Mouse (Mus musculus) midbrain, embryonic 14.5 days (tissue): ENCODE measurements around the gene Srl. TPM values are rescaled to one million over a fixed set of nuclear protein-coding genes. Genes with fewer than 3 reads are reported as not detected.
"Not testable (repeated sequence)": the region's sequence is repeated elsewhere in the genome, so short reads cannot be mapped to it uniquely, and the experiment has no call there.

ENCODE experiments used
- ATAC-seq: fragments of 200-750 bp; cut with Nextera tagmentation; 2 replicates; pipeline ENCODE4 v1.8.0; 2017; ENCODE audit warnings: moderate number of reproducible peaks, moderate library complexity; ENCODE audit not compliant: low FRiP score, low TSS enrichment
- DNase-seq: peaks from one replicate; pipeline ENCODE4 v3.0.0-alpha.2; 2015
- H3K27ac ChIP-seq: fragments of 300-500 bp; sonication (generic); replicated peaks from 2 replicates; pipeline ENCODE4 v1.5.1; 2014; ENCODE audit warnings: mild to moderate bottlenecking, low read depth, low read length, moderate library complexity
- H3K27me3 ChIP-seq: fragments of 300-500 bp; sonication (generic); 2 replicates; pipeline ENCODE4 v1.6.1; 2014; ENCODE audit warnings: low read length, control low read depth, mixed read lengths; ENCODE audit not compliant: control insufficient read depth, insufficient read depth
- H3K36me3 ChIP-seq: fragments of 300-500 bp; sonication (generic); 2 replicates; pipeline ENCODE4 v1.6.1; 2014; ENCODE audit warnings: low read length, control low read depth; ENCODE audit not compliant: control insufficient read depth, insufficient read depth
- H3K4me1 ChIP-seq: fragments of 300-500 bp; sonication (generic); 2 replicates; pipeline ENCODE4 v1.6.1; 2014; ENCODE audit warnings: mild to moderate bottlenecking, antibody characterized with exemption, low read length, control low read depth; ENCODE audit not compliant: control insufficient read depth, insufficient read depth
- H3K4me2 ChIP-seq: fragments of 300-500 bp; sonication (generic); 2 replicates; pipeline ENCODE4 v1.6.1; 2014; ENCODE audit warnings: mild to moderate bottlenecking, low read length, moderate library complexity
- H3K4me3 ChIP-seq: fragments of 300-500 bp; sonication (generic); replicated peaks from 2 replicates; pipeline ENCODE4 v1.5.1; 2014; ENCODE audit warnings: low read depth, low read length
- H3K9ac ChIP-seq: fragments of 300-500 bp; sonication (generic); replicated peaks from 2 replicates; pipeline ENCODE4 v1.6.1; 2014; ENCODE audit warnings: mild to moderate bottlenecking, low read length, moderate library complexity
- H3K9me3 ChIP-seq: fragments of 300-500 bp; sonication (generic); 2 replicates; pipeline ENCODE4 v1.6.1; 2016; ENCODE audit warnings: low read length, control low read depth, mixed read lengths; ENCODE audit not compliant: control insufficient read depth
- WGBS: fragments of 180-500 bp; shearing (Covaris S2); extraction: QIAGEN DNeasy Blood & Tissue Kit; methylation state at CpG from one replicate; pipeline ENCODE4 v1.1.7; 2014; 5-methylcytosine and 5-hydroxymethylcytosine counted together
- polyA plus RNA-seq: library from polyadenylated mRNA; unstranded; fragments of >200 nt; fragmentation: Nextera tagmentation; extraction: Ambion mirVana; gene quantifications from 2 replicates; pipeline ENCODE4 v1.2.1, GENCODE M21; 2014

Gene Srl
- 17.6 and 25.7 TPM in 2 replicates for polyA plus RNA-seq

- ATAC-seq: peak; percentile 97
- Histone ChIP-seq H3K36me3 (peaks cover 13% of the 10 kb centered on the region; the same call in 1 of the 2 replicates), H3K4me1 (peaks cover 4% of the 10 kb centered on the region; the same call in 1 of the 2 replicates), H3K4me3 (peak within 1 kb of the TSS; percentile 51), H3K9ac (peak within 1 kb of the TSS; percentile 50), H3K9me3 (no peaks in the 10 kb centered on the region), H3K27me3 (no peaks in the 10 kb centered on the region), H3K4me2 (peak within 1 kb of the TSS; percentile 57), H3K27ac (peak within 1 kb of the TSS; percentile 57; the same call in 1 of the 2 replicates)
- DNase-seq: peak; percentile 99
- 1% methylated on average over 43 of the region's 43 CpGs for WGBS
These were observed at the start of gene Srl for GRCm38 (mm10) chr16:4541501-4542198. Srl (minus strand) TSS chr16:4541816.

DNA sequence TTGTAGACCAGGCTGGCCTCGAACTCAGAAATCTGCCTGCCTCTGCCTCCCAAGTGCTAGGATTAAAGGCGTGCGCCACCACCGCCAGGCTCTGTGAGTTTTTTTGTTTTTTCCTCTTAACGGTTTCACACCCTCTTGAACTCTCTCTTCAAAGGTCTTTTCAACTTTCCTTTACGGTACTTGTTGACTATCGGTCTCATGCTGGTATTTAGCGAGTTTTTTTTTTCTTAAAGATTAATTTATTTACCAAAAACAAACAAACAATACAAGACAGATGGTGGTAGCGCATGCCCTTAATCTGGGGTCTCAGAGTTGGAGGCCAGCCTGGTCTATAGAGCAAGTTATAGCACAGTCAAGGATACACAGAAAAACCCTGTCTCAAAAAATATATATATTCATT, 48.6 kb upstream of the Srl start:
- Histone ChIP-seq H3K4me1 (peaks cover 16% of the 10 kb centered on the region), H3K9me3 (no peaks in the 10 kb centered on the region), H3K36me3 (peaks cover 5% of the 10 kb centered on the region; the same call in 1 of the 2 replicates), H3K27me3 (no peaks in the 10 kb centered on the region), H3K4me2 (no peak overlapping the region), H3K4me3 (no peak overlapping the region), H3K27ac (no peak overlapping the region), H3K9ac (no peak overlapping the region)
- WGBS: 97% methylated on average over 9 of the region's 9 CpGs
- ATAC-seq (no peak), DNase-seq (peak; percentile 74)

DNA sequence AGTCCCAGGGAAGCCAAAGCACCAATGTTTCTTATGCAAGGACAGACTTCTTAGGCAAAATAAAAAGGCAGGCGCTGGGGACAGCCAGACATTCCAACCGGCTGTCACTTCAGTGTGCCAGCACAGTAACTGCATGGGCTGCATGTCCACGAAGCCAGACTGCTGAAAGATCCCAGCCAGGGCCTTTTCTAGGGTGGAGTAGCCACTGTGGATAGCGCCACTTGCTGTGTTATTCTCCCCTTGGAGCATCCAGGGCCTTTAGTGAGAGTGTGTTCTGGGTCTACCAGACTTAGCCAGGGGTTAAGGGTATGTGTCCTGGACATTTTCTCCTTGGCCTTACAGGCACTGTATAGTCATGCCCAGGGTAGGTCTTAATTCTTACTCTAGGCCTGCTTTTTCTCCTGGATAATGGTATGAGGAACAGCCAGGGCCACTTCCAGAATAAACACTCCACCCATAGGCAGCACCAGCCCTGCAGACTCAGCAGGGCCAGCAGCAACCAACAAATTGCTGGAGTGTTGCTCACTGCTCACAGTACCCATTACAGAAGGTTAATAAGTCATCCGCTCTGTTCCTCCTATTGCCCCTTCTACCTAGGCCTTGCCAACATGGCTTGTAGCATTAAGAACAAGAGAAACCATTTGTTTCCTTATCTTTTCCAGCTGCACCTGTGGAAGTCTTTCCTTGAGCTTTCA, 46.0 kb upstream of the Srl start:
- H3K4me3 ChIP-seq: no peak overlapping the region
- H3K27me3 ChIP-seq: no peaks in the 10 kb centered on the region
- no peak overlapping the region for H3K9ac ChIP-seq
- peak overlapping the region; percentile 72 for H3K27ac ChIP-seq
- H3K36me3 ChIP-seq: peaks cover 5% of the 10 kb centered on the region; the same call in 1 of the 2 replicates
- no peak for ATAC-seq
- peaks cover 9% of the 10 kb centered on the region for H3K4me1 ChIP-seq
- H3K4me2 ChIP-seq: no peak overlapping the region
- 55% methylated on average over 5 of the region's 5 CpGs for WGBS
- no peaks in the 10 kb centered on the region for H3K9me3 ChIP-seq
- no peak for DNase-seq

DNA sequence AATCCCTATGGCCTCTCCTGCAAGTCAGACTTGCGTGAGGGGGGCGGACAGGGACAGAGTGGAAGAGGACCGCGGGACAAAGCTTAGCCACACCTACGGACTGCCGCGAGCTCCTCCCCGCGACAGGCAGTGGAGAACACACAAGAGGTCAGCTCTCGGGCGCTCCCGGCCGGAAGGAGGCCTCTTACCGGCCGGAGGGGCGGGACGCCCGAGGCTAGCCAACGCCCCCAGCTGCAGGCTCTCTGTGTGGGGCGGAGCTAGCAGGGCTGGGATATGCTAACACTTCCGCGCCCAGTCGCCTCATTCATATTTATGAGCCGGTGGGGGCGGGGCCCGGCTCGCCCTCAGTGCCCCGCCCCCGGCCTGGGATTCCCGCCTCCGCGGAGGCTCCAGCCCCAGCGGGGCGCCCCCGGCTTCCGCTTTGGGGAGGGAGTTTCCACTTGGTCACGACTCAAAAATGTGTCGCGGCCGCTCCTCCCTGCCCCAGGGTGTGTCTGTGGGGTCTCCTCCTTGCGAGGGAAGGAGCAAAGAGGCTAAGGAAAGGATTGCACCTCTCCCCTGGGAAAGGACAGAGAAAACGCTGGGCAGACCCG, 45.0 kb upstream of the Srl start:
- H3K4me3 ChIP-seq: peak overlapping the region; percentile 44
- ATAC-seq: peak; percentile 97

GRCm38 (mm10) chr16:4585642-4586530, 44.3 kb upstream of the Srl start:
- Histone ChIP-seq H3K4me2 (peak overlapping the region; percentile 72), H3K27ac (peak overlapping the region; percentile 72), H3K9ac (peak overlapping the region; percentile 50), H3K36me3 (peaks cover 3% of the 10 kb centered on the region; the same call in 1 of the 2 replicates), H3K27me3 (no peaks in the 10 kb centered on the region), H3K4me3 (peak overlapping the region; percentile 44), H3K9me3 (no peaks in the 10 kb centered on the region), H3K4me1 (peaks cover 5% of the 10 kb centered on the region; the same call in 1 of the 2 replicates)
- DNase-seq (no peak), ATAC-seq (peak; percentile 13; the same call in 1 of the 2 replicates)
- 9% methylated on average over 14 of the region's 14 CpGs for WGBS

More for the DNA sequence above, 45.0 kb upstream of the Srl start:
- peak overlapping the region; percentile 72 for H3K27ac ChIP-seq
- H3K27me3 ChIP-seq: no peaks in the 10 kb centered on the region
- H3K4me2 ChIP-seq: peak overlapping the region; percentile 72
- peaks cover 5% of the 10 kb centered on the region; the same call in 1 of the 2 replicates for H3K4me1 ChIP-seq
- under 1% methylated on average over 43 of the region's 43 CpGs for WGBS
- peak; percentile 96 for DNase-seq
- no peaks in the 10 kb centered on the region for H3K9me3 ChIP-seq
- H3K36me3 ChIP-seq: peaks cover 5% of the 10 kb centered on the region; the same call in 1 of the 2 replicates
- H3K9ac ChIP-seq: peak overlapping the region; percentile 50

DNA sequence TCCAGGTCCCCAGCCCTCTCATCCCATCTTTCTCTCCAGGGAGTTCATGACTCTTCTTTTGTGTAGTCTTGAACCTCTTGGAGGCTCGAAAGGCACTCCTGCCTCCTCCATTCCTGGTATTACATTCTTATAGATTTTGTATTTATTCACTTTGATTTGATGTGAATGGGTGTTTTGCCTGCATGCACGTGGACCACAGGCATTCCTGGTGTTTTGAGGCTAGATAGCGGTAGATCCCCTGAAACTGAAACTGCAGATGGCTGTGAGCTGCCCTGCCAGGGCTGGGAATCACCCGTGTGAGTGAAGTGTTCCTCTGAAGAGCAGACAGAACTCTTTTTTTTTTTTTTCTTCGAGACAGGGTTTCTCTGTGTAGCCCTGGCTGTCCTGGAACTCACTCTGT, 42.8 kb upstream of the Srl start:
- no peaks in the 10 kb centered on the region for H3K9me3 ChIP-seq
- DNase-seq (no peak), ATAC-seq (no peak)
- no peak overlapping the region for H3K4me2 ChIP-seq
- no peaks in the 10 kb centered on the region for H3K36me3 ChIP-seq
- peaks cover 5% of the 10 kb centered on the region; the same call in 1 of the 2 replicates for H3K4me1 ChIP-seq
- 78% methylated on average over 5 of the region's 5 CpGs for WGBS
- H3K4me3 ChIP-seq: no peak overlapping the region
- no peaks in the 10 kb centered on the region for H3K27me3 ChIP-seq
- H3K9ac ChIP-seq: no peak overlapping the region
- H3K27ac ChIP-seq: no peak overlapping the region

DNA sequence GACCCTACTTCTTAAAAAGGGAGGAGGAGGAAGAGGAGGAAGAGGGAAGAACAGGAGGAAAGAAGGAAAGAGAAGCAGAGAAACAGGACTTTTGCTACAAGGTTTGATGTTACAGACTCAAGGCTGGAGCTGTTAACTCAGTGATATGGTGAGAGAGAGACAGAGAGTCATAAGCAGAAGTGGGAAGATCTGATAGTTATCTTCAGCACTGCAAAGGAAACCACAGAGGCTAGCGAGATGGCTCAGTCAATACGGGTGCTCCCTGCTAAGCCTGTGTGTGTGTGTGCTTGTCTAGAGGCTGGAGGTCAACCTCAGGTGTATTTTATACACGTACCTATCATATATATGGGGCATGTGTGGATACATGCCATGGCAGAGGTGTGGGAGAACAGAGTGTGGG, 42.2 kb upstream of the Srl start:
- ATAC-seq (no peak), DNase-seq (no peak)
- H3K4me3 ChIP-seq: no peak overlapping the region
- H3K4me2 ChIP-seq: no peak overlapping the region
- H3K27ac ChIP-seq: no peak overlapping the region
- H3K36me3 ChIP-seq: no peaks in the 10 kb centered on the region
- WGBS: 81% methylated on average over 3 of the region's 3 CpGs
- H3K9ac ChIP-seq: no peak overlapping the region
- H3K4me1 ChIP-seq: peaks cover 5% of the 10 kb centered on the region; the same call in 1 of the 2 replicates
- no peaks in the 10 kb centered on the region for H3K9me3 ChIP-seq
- H3K27me3 ChIP-seq: no peaks in the 10 kb centered on the region

DNA sequence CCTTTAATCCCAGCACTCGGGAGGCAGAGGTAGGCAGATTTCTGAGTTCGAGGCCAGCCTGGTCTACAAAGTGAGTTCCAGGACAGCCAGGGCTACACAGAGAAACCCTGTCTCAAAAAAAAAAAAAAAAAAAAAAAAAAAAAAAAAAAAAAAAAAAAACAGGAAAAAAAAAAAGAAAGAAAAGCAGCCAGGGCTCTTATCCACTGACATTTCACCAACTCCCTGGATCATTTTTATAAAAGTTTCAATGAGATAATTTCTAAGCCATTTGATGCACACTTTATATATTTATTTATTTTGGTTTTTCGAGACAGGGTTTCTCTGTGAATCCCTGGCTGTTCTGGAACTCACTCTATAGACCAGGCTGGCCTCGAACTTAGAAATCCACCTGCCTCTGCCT, 39.6 kb upstream of the Srl start:
- not testable (repeated sequence) for H3K4me3 ChIP-seq, H3K27ac ChIP-seq, H3K4me2 ChIP-seq, H3K4me1 ChIP-seq, ATAC-seq, H3K9ac ChIP-seq, H3K9me3 ChIP-seq, H3K36me3 ChIP-seq, H3K27me3 ChIP-seq, DNase-seq
- WGBS: 91% methylated on average over 4 of the region's 4 CpGs
